Mouse (Mus musculus) WW6 (cell line): ENCODE measurements at regions not wholly inside any gene's neighbourhood (a gene's known extent, or its start where the extent isn't known, plus 50 kb on each side); places are given as distances from the start of the nearest gene placed in this dataset.

Source experiments
- DNase-seq: peaks from one replicate; pipeline ENCODE4 v3.0.0-alpha.2; 2013; ENCODE audit warnings: low read depth, low spot score

DNA sequence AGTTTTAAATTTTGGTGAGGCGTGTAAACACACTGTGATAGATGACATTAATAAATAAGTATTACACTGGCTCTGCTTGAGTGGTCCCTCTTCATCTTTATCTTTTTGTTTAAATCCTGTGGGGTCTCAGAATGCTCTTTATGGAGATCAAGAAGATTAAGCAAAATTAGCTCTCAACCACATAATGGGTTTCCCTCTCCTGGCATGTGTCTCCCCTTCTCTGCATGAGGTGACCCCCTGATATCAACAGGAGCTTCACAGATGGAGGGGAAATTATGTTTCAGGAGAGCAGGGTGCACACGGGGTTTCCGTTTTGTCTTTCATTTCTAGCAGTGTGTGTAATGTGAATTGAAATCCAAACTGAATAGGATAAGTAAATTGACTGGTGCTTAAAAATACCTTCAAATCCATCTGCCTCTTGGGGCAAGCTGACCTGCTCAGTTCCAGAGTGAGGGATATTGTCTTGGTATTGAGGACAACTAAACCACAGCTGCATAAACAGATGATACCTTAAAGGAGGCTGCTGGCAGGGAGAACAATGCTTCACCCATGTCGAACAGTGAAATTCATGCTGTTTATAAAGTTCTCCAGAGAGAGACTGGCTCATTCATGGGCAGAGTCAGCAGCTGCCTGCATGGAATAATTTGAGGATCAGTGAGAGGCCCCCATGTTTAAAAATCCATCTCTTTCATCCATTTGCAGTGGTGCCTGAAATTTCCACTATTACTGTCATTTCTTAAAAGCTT is 518.3 kb upstream of the Nr2f1 start:
- DNase-seq: no peak

DNA sequence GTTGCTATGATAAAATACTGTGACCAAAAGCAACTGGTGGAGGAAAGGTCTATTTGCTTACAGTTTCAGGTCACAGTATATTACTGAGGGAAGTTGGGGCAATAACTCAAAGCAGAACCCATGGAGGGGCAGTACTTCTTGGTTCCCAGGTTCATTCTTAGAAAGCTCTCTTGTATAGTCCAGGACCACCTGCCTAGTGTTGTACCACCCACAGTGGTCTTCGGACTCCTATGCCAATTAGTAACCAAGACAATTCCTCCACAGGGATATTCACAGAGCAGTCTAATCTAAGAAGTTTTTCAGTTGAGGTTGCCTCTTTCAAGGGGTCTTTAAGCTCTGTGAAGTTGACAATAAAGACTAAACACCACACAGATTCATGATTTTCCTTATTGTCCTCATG is 517.6 kb upstream of the Nr2f1 start:
- no peak for DNase-seq

GRCm38 (mm10) chr13:78704693-78705092 is 505.1 kb upstream of the Nr2f1 start:
- DNase-seq: no peak

GRCm38 (mm10) chr13:78697814-78698519 is 498.4 kb upstream of the Nr2f1 start:
- DNase-seq: no peak

- DNase-seq: no peak
Measured at GRCm38 (mm10) chr13:78679255-78679895, 479.8 kb upstream of the Nr2f1 start.

DNA sequence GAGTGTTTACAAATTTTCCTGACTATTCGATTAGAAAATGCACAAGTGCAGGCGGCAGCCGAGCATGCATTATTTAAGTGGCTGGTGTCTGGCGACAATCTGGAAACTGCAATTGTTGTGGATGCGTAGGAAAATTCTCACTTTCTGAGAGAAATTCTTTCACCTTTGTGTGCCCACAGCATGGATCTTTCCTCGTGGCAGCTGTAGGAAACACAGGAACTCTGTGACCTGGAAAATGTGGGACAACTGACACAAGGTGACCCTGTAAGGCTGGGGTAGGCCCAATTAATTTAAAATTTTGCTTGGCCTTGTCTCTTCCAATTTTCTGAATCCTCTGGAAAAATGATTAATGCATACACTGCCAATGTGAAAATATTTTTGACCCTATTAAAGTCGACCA is 478.7 kb upstream of the Nr2f1 start:
- no peak for DNase-seq

DNA sequence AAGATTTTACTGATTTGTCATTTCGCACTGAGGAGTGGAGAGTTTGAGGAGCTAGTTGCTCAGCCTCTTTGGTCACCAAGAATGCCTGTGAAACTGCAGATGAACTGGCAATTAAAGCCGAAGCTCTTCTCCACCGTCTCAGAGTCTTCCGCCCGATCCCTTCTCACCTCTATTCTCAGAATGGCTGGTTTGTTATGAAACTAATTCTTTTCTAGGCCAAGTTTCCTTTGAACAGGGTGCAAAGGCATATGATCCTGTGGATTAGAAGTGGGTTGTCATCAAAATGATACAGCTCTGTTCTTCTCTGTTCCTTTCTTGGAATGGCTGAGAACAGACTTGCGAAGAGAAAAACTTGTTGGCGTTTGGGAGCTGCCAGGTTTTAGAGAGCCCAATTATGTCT is 458.7 kb upstream of the Nr2f1 start:
- DNase-seq: no peak

GRCm38 (mm10) chr13:78656766-78657165 is 457.2 kb upstream of the Nr2f1 start:
- DNase-seq: no peak

- no peak for DNase-seq
Measured at GRCm38 (mm10) chr13:78656196-78656595, 456.6 kb upstream of the Nr2f1 start.

DNA sequence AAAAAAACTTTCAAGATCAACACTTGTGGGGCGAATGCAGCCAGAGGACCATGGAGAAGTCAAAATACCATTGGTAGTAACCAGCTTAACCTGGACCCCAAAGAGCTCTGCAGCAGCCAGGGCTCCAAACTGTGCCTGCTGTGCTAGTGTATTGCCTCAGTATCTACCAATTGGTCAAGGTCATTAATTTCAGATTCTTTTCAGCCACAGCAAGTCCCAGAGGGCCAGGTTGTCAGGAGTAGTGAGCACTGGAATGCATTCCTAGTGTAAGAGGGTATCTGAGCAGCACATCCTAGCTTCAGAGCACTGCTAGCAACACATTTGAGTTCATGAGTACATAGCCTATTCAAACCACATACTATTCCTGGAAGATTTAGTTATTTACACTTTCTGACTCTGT is 451.3 kb upstream of the Nr2f1 start:
- no peak for DNase-seq

GRCm38 (mm10) chr13:78644556-78644955 is 445.0 kb upstream of the Nr2f1 start:
- no peak for DNase-seq

DNA sequence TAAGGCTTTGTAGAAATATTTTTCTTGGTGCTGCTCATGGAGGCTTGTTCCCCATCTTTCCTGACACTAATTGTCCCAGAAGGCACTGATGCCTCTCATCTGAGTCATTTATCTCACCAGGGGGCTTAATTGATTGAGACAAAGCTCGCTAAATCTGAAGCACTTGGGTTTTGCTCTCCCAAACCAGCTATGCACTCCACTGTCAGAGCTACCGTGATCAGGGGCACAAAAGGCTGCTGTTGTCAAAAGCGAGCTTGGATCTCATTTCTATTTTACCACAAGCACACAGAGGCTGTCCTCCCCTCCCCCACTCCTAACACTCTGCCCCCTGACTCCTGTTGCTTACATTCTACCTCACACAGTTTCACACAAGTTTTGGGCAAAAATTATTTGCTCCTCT is 443.5 kb upstream of the Nr2f1 start:
- DNase-seq: no peak

DNA sequence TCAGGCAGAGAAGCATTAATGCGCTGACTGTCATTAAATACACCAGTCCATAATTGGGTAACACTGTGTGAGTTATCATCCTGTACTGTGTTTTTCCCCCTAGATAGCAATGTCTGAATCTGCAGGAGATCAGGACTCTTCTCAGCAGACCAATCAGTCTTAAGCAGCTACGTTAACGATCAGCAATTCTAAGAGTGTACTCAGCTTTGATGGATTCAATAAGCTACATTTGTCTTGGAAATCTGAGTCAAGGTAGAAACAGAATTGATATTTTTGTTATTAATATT is 442.8 kb upstream of the Nr2f1 start:
- no peak for DNase-seq

- DNase-seq: no peak
Measured at GRCm38 (mm10) chr13:78641687-78642442, 442.3 kb upstream of the Nr2f1 start.

DNA sequence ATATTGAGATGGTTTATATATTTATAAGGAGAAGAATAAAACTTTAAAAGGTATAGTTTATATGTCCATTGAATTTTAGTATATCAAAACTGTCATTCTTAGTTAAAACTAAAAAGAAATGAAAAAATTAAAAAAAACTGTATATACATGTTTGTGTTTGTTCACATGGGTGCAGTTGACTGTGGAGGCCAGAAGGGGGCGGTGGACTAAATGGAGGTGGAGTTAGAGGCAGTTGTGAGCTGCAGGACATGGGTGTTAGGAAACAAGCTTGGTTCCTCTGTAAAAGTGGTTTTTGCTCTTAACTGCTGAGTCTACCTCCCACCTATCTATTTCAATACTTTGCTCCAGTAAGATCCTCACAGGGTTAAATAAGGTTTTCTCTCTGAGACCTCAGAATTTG is 440.8 kb upstream of the Nr2f1 start:
- DNase-seq: no peak

GRCm38 (mm10) chr13:78638462-78638861 is 438.9 kb upstream of the Nr2f1 start:
- no peak for DNase-seq

- DNase-seq: no peak
Measured at GRCm38 (mm10) chr13:78631609-78632008, 432.1 kb upstream of the Nr2f1 start.

- no peak for DNase-seq
Measured at GRCm38 (mm10) chr13:78629041-78629727, 429.6 kb upstream of the Nr2f1 start.

DNA sequence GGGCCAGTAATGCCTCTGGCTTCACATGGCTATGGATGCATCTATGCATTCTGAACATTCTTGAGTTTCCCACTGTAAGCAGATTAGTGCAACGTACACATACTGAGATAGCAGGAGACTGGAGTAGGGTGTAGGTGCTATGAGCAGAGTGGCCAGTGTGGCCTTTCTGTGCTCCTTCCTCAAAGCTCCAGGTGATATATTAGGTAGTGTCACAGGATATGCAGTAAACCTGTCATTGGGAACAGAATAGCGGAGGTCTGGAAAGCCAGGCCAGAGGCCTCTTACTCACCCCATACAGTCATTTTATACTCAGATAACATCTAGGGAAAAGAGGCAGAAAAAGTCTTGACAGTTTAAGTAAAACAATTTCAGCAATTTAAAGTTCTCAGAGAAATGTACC is 424.1 kb upstream of the Nr2f1 start:
- DNase-seq: no peak

GRCm38 (mm10) chr13:78602861-78603211 is 403.3 kb upstream of the Nr2f1 start:
- no peak for DNase-seq

DNA sequence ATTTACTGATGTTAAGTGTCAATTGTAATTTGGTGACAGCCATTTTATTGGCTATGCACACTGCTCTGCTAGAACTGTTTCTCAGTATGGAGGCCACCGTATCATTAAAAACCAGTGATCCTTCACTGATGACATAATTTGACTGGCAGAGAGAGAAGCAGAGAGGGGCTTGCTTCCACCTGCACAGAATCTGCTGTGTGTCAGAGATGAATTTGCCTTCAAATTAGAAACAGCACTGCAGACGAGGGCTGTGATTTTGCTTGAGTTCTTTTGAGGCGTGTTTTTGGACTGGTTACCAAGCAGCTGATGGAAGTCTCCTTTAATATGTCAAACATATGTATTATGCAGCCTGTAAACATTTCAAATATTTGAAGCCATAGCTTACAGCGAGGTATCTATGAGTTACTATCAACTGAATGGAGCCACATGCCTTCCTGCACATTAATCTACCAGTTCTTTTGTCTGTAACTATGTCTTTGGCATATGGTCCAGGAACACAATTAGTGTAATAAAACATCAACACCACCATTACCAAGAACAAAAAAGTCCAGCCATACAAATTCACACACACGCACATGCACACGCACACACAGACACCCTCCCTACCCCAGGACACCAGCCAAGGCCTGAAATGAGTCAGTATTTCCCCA is 402.8 kb upstream of the Nr2f1 start:
- DNase-seq: no peak
